Mouse (Mus musculus) heart, adult 18-20 months (tissue): Measurements from ENCODE around the gene Rbms2. TPM values are rescaled to one million over a fixed set of nuclear protein-coding genes. Genes with fewer than 3 reads are reported as not detected.
A peak's percentile ranks its signal among the peaks of the same experiment; 100 is the strongest.

ENCODE experiments used
- DNase-seq, 2 experiments: peaks; one replicate each; pipeline ENCODE4 v3.0.0; 2021 to 2022; ENCODE audit warnings: mixed read lengths in 1 of 2
- microRNA-seq, 2 experiments: library from miRNA; unstranded; fragments of <30 nt; microRNA quantifications; one replicate each; pipeline ENCODE4 v1.2.0; 2022
- total RNA-seq, 2 experiments: library from RNA; stranded (reverse); gene quantifications; 2 replicates each; pipeline ENCODE4 v1.2.3; 2021

Rbms2 gene
- total RNA-seq, 2 experiments from 2014 or later, result 78.1 to 100 TPM

GRCm38 (mm10) chr10:128091564-128092505, 88.3 kb downstream of the Rbms2 start, which contains the start of gene Baz2a:
TSS of gene Baz2a (plus strand) at chr10:128091577.
- peak; percentile 76 to 81 for DNase-seq

- DNase-seq, result peak; percentile 93 to 96
Observed at GRCm38 (mm10) chr10:128090651-128091563, 89.2 kb downstream of the Rbms2 start.

GRCm38 (mm10) chr10:128089842-128090241, 90.3 kb downstream of the Rbms2 start:
- no peak for DNase-seq

- no peak for DNase-seq
Observed at GRCm38 (mm10) chr10:128088181-128088580, 91.9 kb downstream of the Rbms2 start.

GRCm38 (mm10) chr10:128087216-128087615, 92.9 kb downstream of the Rbms2 start:
- DNase-seq, result peak in 1 of 2 experiments; percentile 32

- peak in 1 of 2 experiments; percentile 19 for DNase-seq
Observed at GRCm38 (mm10) chr10:128086391-128086790, 93.7 kb downstream of the Rbms2 start.

- no peak for DNase-seq
Observed at GRCm38 (mm10) chr10:128084160-128084559, 95.9 kb downstream of the Rbms2 start.

GRCm38 (mm10) chr10:128083688-128084087, 96.4 kb downstream of the Rbms2 start:
- DNase-seq, result no peak

- peak; percentile 99 to 100 for DNase-seq
Observed at GRCm38 (mm10) chr10:128082880-128083421, 97.1 kb downstream of the Rbms2 start, which contains the start of gene Atp5b. TSS of gene Atp5b (plus strand) at chr10:128083273.

- DNase-seq, result no peak
Observed at GRCm38 (mm10) chr10:128082477-128082808, 97.7 kb downstream of the Rbms2 start.

GRCm38 (mm10) chr10:128081807-128082476, 98.2 kb downstream of the Rbms2 start:
- DNase-seq, result no peak

Small RNA genes lying within 50 kb of the gene (microRNA-seq; reads per million reads assigned to microRNA genes)
- gene Mir677, result 12.5 to 23.2 reads per million in 2 experiments

Other genes with a start within 250 kb of the Rbms2 start
- not detected for gene Hsd17b6, start 172.7 kb downstream of the Rbms2 start, total RNA-seq
- 1 to 10 TPM; 1.5 to 2.2 TPM for gene Prim1, start 165.1 kb downstream of the Rbms2 start, total RNA-seq
- 100 to 1,000 TPM; 462 to 532 TPM for gene Naca, start 144.7 kb downstream of the Rbms2 start, total RNA-seq
- 100 to 1,000 TPM; 104 to 110 TPM for gene Ptges3, start 121.3 kb downstream of the Rbms2 start, total RNA-seq
- gene Atp5b, start 97.0 kb downstream of the Rbms2 start, total RNA-seq, result 1,000 to 10,000 TPM; 8,639 to 9,190 TPM
- 10 to 100 TPM; 19.0 to 20.3 TPM for gene Baz2a, start 88.7 kb downstream of the Rbms2 start, total RNA-seq
- gene Gls2, start 14.2 kb upstream of the Rbms2 start, total RNA-seq, result 1 to 10 TPM in 1 of 2 experiments, under 1 TPM in 1; 0.25 to 1.4 TPM
- 10 to 100 TPM; 37.9 to 45.9 TPM for gene Spryd4, start 31.5 kb upstream of the Rbms2 start, total RNA-seq
- gene Mip, start 45.5 kb upstream of the Rbms2 start, total RNA-seq, result not detected
- gene Timeless, start 51.8 kb upstream of the Rbms2 start, total RNA-seq, result 1 to 10 TPM; 6.0 to 7.3 TPM
- gene Apon, start 73.8 kb upstream of the Rbms2 start, total RNA-seq, result not detected
- not detected for gene Apof, start 88.4 kb upstream of the Rbms2 start, total RNA-seq
- 10 to 100 TPM in 1 of 2 experiments, 1 to 10 TPM in 1; 8.3 to 11.3 TPM for gene Stat2, start 90.3 kb upstream of the Rbms2 start, total RNA-seq
- gene Il23a, start 118.5 kb upstream of the Rbms2 start, total RNA-seq, result not detected
- 1 to 10 TPM; 4.5 to 6.0 TPM for gene Pan2, start 123.0 kb upstream of the Rbms2 start, total RNA-seq
- 10 to 100 TPM; 62.2 to 66.6 TPM for gene Cnpy2, start 142.2 kb upstream of the Rbms2 start, total RNA-seq
- 1,000 to 10,000 TPM; 1,006 to 1,090 TPM for gene Cs, start 157.4 kb upstream of the Rbms2 start, total RNA-seq
- 100 to 1,000 TPM; 365 to 392 TPM for gene Coq10a, start 188.7 kb upstream of the Rbms2 start, total RNA-seq
- gene Ankrd52, start 196.8 kb upstream of the Rbms2 start, total RNA-seq, result 10 to 100 TPM; 38.1 to 40.3 TPM
- gene Slc39a5, start 220.9 kb upstream of the Rbms2 start, total RNA-seq, result not detected
- gene Nabp2, start 231.2 kb upstream of the Rbms2 start, total RNA-seq, result 10 to 100 TPM; 41.0 to 42.8 TPM
- gene Rnf41, start 231.4 kb upstream of the Rbms2 start, total RNA-seq, result 10 to 100 TPM; 16.6 to 17.2 TPM